Mouse (Mus musculus) midbrain, postnatal 0 days (tissue): Measurements from ENCODE around the gene Pnmt. TPM values are rescaled to one million over a fixed set of nuclear protein-coding genes. Genes with fewer than 3 reads are reported as not detected.

ENCODE experiments used
- ATAC-seq: fragments of 200-750 bp; cut with Nextera tagmentation; 2 replicates; pipeline ENCODE4 v1.8.0; 2017; ENCODE audit warnings: moderate number of reproducible peaks, mild to moderate bottlenecking, moderate TSS enrichment, moderate library complexity; ENCODE audit not compliant: low FRiP score
- DNase-seq: peaks from one replicate; pipeline ENCODE4 v3.0.0-alpha.2; 2015; ENCODE audit warnings: low spot score
- H3K27ac ChIP-seq: fragments of 300-500 bp; sonication (generic); 2 replicates; pipeline ENCODE4 v1.5.1; 2014; ENCODE audit warnings: low read depth, mild to moderate bottlenecking, low read length, mixed read lengths
- H3K27me3 ChIP-seq: fragments of 300-500 bp; sonication (generic); 2 replicates; pipeline ENCODE4 v1.6.1; 2014; ENCODE audit warnings: low read length, control low read depth, mixed read lengths; ENCODE audit not compliant: insufficient read depth
- H3K36me3 ChIP-seq: fragments of 300-500 bp; sonication (generic); 2 replicates; pipeline ENCODE4 v1.6.1; 2014; ENCODE audit warnings: low read length, control low read depth, mixed read lengths; ENCODE audit not compliant: insufficient read depth
- H3K4me1 ChIP-seq: fragments of 300-500 bp; sonication (generic); 2 replicates; pipeline ENCODE4 v1.6.1; 2014; ENCODE audit warnings: mild to moderate bottlenecking, control low read depth, antibody characterized with exemption, low read length, mixed read lengths; ENCODE audit not compliant: insufficient read depth
- H3K4me2 ChIP-seq: fragments of 300-500 bp; sonication (generic); 2 replicates; pipeline ENCODE4 v1.6.1; 2014; ENCODE audit warnings: low read depth, mild to moderate bottlenecking, low read length, mixed read lengths; ENCODE audit not compliant: poor library complexity, severe bottlenecking
- H3K4me3 ChIP-seq: fragments of 300-500 bp; sonication (generic); 2 replicates; pipeline ENCODE4 v1.5.1; 2014; ENCODE audit warnings: low read depth, mild to moderate bottlenecking, low read length, moderate library complexity
- H3K9ac ChIP-seq: fragments of 300-500 bp; sonication (generic); replicated peaks from 2 replicates; pipeline ENCODE4 v1.6.1; 2014; ENCODE audit warnings: mild to moderate bottlenecking, low read length, moderate library complexity, mixed read lengths; ENCODE audit not compliant: poor library complexity, severe bottlenecking
- H3K9me3 ChIP-seq: fragments of 300-500 bp; sonication (generic); 2 replicates; pipeline ENCODE4 v1.6.1; 2016; ENCODE audit warnings: low read length, control low read depth
- CTCF ChIP-seq: IDR thresholded peaks from 2 replicates; pipeline ENCODE4 v1.5.1; 2016; ENCODE audit warnings: antibody characterized with exemption, mild to moderate bottlenecking
- WGBS: fragments of 180-500 bp; shearing (Covaris S2); extraction: QIAGEN DNeasy Blood & Tissue Kit; methylation state at CpG from one replicate; pipeline ENCODE4 v1.1.7; 2014; 5-methylcytosine and 5-hydroxymethylcytosine counted together
- polyA plus RNA-seq: library from polyadenylated mRNA; unstranded; fragments of >200 nt; fragmentation: Nextera tagmentation; extraction: Ambion mirVana; gene quantifications from 2 replicates; pipeline ENCODE4 v1.2.1, GENCODE M21; 2015
- total RNA-seq: library from RNA; depleted of rRNA; stranded (reverse); fragments of >200 nt; gene quantifications from 2 replicates; pipeline ENCODE4 v1.2.3, GENCODE M21; 2014

Gene Pnmt
- total and polyA plus RNA-seq, 2 experiments from 2014 or later = 3.4 to 4.3 TPM

- no peak overlapping the region for H3K27ac ChIP-seq
- H3K4me2 ChIP-seq = no peak overlapping the region
Observed at GRCm38 (mm10) chr11:98409341-98409822, 23.1 kb downstream of the Pnmt start.

DNA sequence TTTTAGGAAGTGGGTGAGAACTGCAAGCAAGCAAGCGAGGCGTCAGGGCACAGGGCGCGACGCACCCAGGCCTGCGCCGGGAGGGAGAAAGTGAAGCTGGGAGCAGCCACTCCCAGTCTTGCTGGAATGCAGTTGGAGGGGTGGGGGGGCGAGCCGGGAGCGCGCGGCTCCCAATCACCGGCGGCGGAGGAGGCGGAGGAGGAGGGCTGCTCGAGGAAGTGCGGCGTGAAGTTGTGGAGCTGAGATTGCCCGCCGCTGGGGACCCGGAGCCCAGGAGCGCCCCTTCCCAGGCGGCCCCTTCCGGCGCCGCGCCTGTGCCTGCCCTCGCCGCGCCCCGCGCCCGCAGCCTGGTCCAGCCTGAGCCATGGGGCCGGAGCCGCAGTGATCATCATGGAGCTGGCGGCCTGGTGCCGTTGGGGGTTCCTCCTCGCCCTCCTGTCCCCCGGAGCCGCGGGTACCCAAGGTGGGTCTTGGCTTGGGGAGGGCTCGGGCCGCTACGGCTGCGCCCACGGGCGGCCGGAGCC, 26.1 kb downstream of the Pnmt start, which contains the start of gene Erbb2:
Gene Erbb2, plus strand, starts transcription at position 198 of the 524 bp plus-strand sequence.
- H3K4me3 ChIP-seq = peak within 1 kb of the TSS; percentile 55
- WGBS = under 1% methylated on average over 29 of the region's 49 CpGs
- no peak for TF ChIP-seq CTCF
- H3K27ac ChIP-seq = peak within 1 kb of the TSS; percentile 72
- no peaks in the 10 kb centered on the region for H3K36me3 ChIP-seq
- H3K4me1 ChIP-seq = peaks cover 6% of the 10 kb centered on the region; the same call in 1 of the 2 replicates
- peak; percentile 41 for DNase-seq
- H3K9ac ChIP-seq = peak within 1 kb of the TSS; percentile 63
- peak within 1 kb of the TSS; percentile 97 for H3K4me2 ChIP-seq
- H3K9me3 ChIP-seq = no peaks in the 10 kb centered on the region
- ATAC-seq = no peak; the same call in 1 of the 2 replicates
- H3K27me3 ChIP-seq = peaks cover 24% of the 10 kb centered on the region

More at GRCm38 (mm10) chr11:98409341-98409822, 23.1 kb downstream of the Pnmt start:
- ATAC-seq = no peak
- 4% methylated on average over 8 of the region's 10 CpGs for WGBS
- no peaks in the 10 kb centered on the region for H3K9me3 ChIP-seq
- peaks cover 6% of the 10 kb centered on the region; the same call in 1 of the 2 replicates for H3K4me1 ChIP-seq
- peaks cover 24% of the 10 kb centered on the region for H3K27me3 ChIP-seq
- TF ChIP-seq CTCF = no peak
- no peak overlapping the region for H3K9ac ChIP-seq
- peak; percentile 38 for DNase-seq
- H3K36me3 ChIP-seq = no peaks in the 10 kb centered on the region
- no peak overlapping the region for H3K4me3 ChIP-seq

DNA sequence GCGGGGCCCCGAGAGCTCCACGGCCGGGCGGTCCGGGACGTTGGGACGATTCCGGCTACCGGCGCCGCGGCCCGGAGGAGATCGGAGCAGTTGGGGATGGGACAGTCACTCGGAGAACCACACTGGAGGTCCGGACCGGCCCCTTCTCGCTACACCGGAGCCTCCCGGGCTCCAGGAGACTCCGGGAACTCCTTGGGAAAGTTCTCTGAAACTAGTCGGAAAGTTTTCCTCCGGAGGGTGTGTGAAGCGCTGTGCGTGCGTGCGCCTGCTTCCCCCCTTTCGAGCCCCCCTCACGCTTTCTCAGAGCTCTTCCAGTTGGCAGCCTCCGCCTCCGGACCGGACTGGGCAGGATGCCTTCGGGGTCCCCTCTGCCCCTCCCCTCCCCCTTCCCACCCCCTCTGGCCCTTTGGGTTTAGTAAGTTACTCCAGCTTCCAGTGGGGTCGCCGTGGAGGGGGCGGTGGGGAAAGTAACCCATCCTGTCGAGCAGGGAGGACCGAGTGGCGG, 26.6 kb downstream of the Pnmt start:
- Histone ChIP-seq H3K36me3 (no peaks in the 10 kb centered on the region), H3K4me3 (peak overlapping the region; percentile 55), H3K27ac (peak overlapping the region; percentile 72; the same call in 1 of the 2 replicates), H3K4me1 (peaks cover 6% of the 10 kb centered on the region; the same call in 1 of the 2 replicates), H3K9ac (peak overlapping the region; percentile 63), H3K9me3 (no peaks in the 10 kb centered on the region), H3K27me3 (peaks cover 24% of the 10 kb centered on the region), H3K4me2 (peak overlapping the region; percentile 97)
- no peak for TF ChIP-seq CTCF
- peak; percentile 58; the same call in 1 of the 2 replicates for ATAC-seq
- WGBS = 0% methylated on average over 39 of the region's 40 CpGs
- DNase-seq = peak; percentile 59

DNA sequence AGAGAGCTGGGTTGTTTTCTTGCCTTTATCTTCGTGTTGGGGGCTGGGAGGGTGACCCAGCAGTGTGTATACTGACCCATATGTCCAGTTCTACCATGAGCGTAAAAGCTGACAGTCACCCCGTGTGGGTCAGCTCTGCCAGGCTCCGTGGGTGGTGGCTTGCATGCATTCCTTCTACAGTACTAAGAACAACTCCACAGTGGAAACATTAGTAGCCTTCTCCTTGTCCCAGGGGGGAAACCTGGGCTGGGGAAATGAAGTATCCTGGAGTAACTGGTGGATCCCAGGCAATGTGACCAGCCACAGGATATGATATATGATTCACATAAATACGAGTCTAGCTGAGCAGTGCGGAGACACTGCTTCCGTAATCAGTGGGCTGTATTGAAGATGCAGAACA, 27.5 kb downstream of the Pnmt start:
- DNase-seq (no peak), ATAC-seq (no peak)
- Histone ChIP-seq H3K36me3 (no peaks in the 10 kb centered on the region), H3K4me3 (peak overlapping the region; percentile 55; the same call in 1 of the 2 replicates), H3K9me3 (no peaks in the 10 kb centered on the region), H3K9ac (no peak overlapping the region), H3K4me1 (peaks cover 6% of the 10 kb centered on the region; the same call in 1 of the 2 replicates), H3K27me3 (peaks cover 24% of the 10 kb centered on the region), H3K27ac (no peak overlapping the region), H3K4me2 (peak overlapping the region; percentile 97)
- WGBS = 31% methylated on average over 7 of the region's 7 CpGs
- no peak for TF ChIP-seq CTCF

DNA sequence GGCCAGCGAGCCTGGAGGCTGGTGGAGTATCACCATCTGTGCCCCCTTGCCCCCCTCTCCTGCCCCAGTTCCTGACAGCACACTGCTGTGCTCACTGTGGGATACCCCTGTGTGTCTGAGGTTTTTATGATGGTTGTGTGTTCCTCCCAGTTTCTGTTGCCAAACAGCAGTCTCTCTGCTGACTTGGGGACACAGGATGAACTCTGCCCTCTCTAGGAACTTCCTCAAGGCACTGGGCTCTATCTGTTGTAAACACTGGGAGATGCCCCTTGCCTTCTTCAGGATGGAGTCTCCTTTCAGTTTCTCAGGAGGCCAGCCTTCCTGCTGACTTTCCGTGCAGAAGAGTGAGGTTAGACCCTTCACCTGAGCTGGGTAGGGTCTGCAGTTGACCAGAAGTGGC, 27.9 kb downstream of the Pnmt start:
- Histone ChIP-seq H3K4me1 (peaks cover 6% of the 10 kb centered on the region; the same call in 1 of the 2 replicates), H3K27ac (no peak overlapping the region), H3K4me2 (no peak overlapping the region; the same call in 1 of the 2 replicates), H3K27me3 (peaks cover 24% of the 10 kb centered on the region), H3K36me3 (no peaks in the 10 kb centered on the region), H3K4me3 (no peak overlapping the region), H3K9ac (no peak overlapping the region), H3K9me3 (no peaks in the 10 kb centered on the region)
- no peak for TF ChIP-seq CTCF
- no peak for ATAC-seq
- WGBS = 24% methylated on average over 2 of the region's 2 CpGs
- DNase-seq = no peak

- H3K36me3 ChIP-seq = no peaks in the 10 kb centered on the region
- peaks cover 6% of the 10 kb centered on the region; the same call in 1 of the 2 replicates for H3K4me1 ChIP-seq
- no peak overlapping the region for H3K4me3 ChIP-seq
- no peak for TF ChIP-seq CTCF
- no peak overlapping the region for H3K27ac ChIP-seq
- H3K27me3 ChIP-seq = peaks cover 11% of the 10 kb centered on the region
- H3K9me3 ChIP-seq = no peaks in the 10 kb centered on the region
- ATAC-seq (no peak), DNase-seq (no peak)
- 76% methylated on average over 1 of the region's 1 CpGs for WGBS
- no peak overlapping the region for H3K9ac ChIP-seq
- H3K4me2 ChIP-seq = no peak overlapping the region
Observed at GRCm38 (mm10) chr11:98417074-98417473, 30.8 kb downstream of the Pnmt start.
